Mouse (Mus musculus) embryonic facial prominence, embryonic 10.5 days (tissue): Measurements from ENCODE around the gene Ppp1r9b. TPM values are rescaled to one million over a fixed set of nuclear protein-coding genes. Genes with fewer than 3 reads are reported as not detected.

ENCODE experiments used
- DNase-seq: peaks from one replicate; pipeline ENCODE4 v3.0.0-alpha.2; 2017; ENCODE audit warnings: low spot score
- H3K27ac ChIP-seq: fragments of 300-500 bp; sonication (generic); replicated peaks from 2 replicates; pipeline ENCODE4 v1.5.1; 2016; ENCODE audit warnings: mild to moderate bottlenecking
- H3K27me3 ChIP-seq: fragments of 300-500 bp; sonication (generic); replicated peaks from 2 replicates; pipeline ENCODE4 v1.6.1; 2016; ENCODE audit warnings: low read depth, mild to moderate bottlenecking; ENCODE audit not compliant: poor library complexity, severe bottlenecking
- H3K36me3 ChIP-seq: fragments of 300-500 bp; sonication (generic); replicated peaks from 2 replicates; pipeline ENCODE4 v1.6.1; 2016; ENCODE audit warnings: mild to moderate bottlenecking, moderate library complexity
- H3K4me1 ChIP-seq: fragments of 300-500 bp; sonication (generic); 2 replicates; pipeline ENCODE4 v1.6.1; 2016
- H3K4me3 ChIP-seq: fragments of 300-500 bp; sonication (generic); 2 replicates; pipeline ENCODE4 v1.5.1; 2016; ENCODE audit warnings: mild to moderate bottlenecking, moderate library complexity
- H3K9me3 ChIP-seq: fragments of 300-500 bp; sonication (generic); 2 replicates; pipeline ENCODE4 v1.6.1; 2016; ENCODE audit warnings: mild to moderate bottlenecking
- WGBS: fragments of 180-500 bp; shearing (Covaris S2); methylation state at CpG from one replicate; pipeline ENCODE4 v1.1.7; 2016; 5-methylcytosine and 5-hydroxymethylcytosine counted together
- polyA plus RNA-seq: library from polyadenylated mRNA; unstranded; fragments of >200 nt; fragmentation: Nextera tagmentation; extraction: Ambion mirVana; gene quantifications from 2 replicates; pipeline ENCODE4 v1.2.1, GENCODE M21; 2016

The Ppp1r9b gene
- polyA plus RNA-seq, 1 experiment from 2014 or later = 9.4 TPM

- no peak overlapping the region for H3K4me3 ChIP-seq
- no peaks in the 10 kb centered on the region for H3K36me3 ChIP-seq
- H3K9me3 ChIP-seq = no peaks in the 10 kb centered on the region
- 72% methylated on average over 10 of the region's 10 CpGs for WGBS
- H3K27ac ChIP-seq = no peak overlapping the region
- peaks cover 20% of the 10 kb centered on the region for H3K27me3 ChIP-seq
- DNase-seq = no peak
- H3K4me1 ChIP-seq = peaks cover 18% of the 10 kb centered on the region
Observed at GRCm38 (mm10) chr11:95034902-95035301, 44.1 kb downstream of the Ppp1r9b start.

GRCm38 (mm10) chr11:95036521-95036920 is 45.7 kb downstream of the Ppp1r9b start:
- no peaks in the 10 kb centered on the region for H3K36me3 ChIP-seq
- peaks cover 27% of the 10 kb centered on the region for H3K27me3 ChIP-seq
- WGBS = 91% methylated on average over 5 of the region's 5 CpGs
- peaks cover 34% of the 10 kb centered on the region for H3K4me1 ChIP-seq
- no peak for DNase-seq
- H3K9me3 ChIP-seq = no peaks in the 10 kb centered on the region
- no peak overlapping the region for H3K4me3 ChIP-seq
- H3K27ac ChIP-seq = no peak overlapping the region

GRCm38 (mm10) chr11:95037306-95037705 is 46.5 kb downstream of the Ppp1r9b start:
- 72% methylated on average over 6 of the region's 6 CpGs for WGBS
- peaks cover 41% of the 10 kb centered on the region for H3K4me1 ChIP-seq
- no peak overlapping the region for H3K4me3 ChIP-seq
- H3K27me3 ChIP-seq = peaks cover 24% of the 10 kb centered on the region
- no peaks in the 10 kb centered on the region for H3K9me3 ChIP-seq
- H3K36me3 ChIP-seq = no peaks in the 10 kb centered on the region
- no peak overlapping the region for H3K27ac ChIP-seq
- no peak for DNase-seq

- peaks cover 17% of the 10 kb centered on the region for H3K27me3 ChIP-seq
- DNase-seq = no peak
- H3K9me3 ChIP-seq = no peaks in the 10 kb centered on the region
- peaks cover 38% of the 10 kb centered on the region for H3K4me1 ChIP-seq
- H3K4me3 ChIP-seq = no peak overlapping the region
- no peak overlapping the region for H3K27ac ChIP-seq
- WGBS = 76% methylated on average over 14 of the region's 14 CpGs
- no peaks in the 10 kb centered on the region for H3K36me3 ChIP-seq
Observed at GRCm38 (mm10) chr11:95038156-95038817, 47.5 kb downstream of the Ppp1r9b start.

- Histone ChIP-seq H3K27ac (no peak overlapping the region), H3K4me3 (no peak overlapping the region), H3K36me3 (no peaks in the 10 kb centered on the region), H3K4me1 (peaks cover 32% of the 10 kb centered on the region), H3K27me3 (peaks cover 12% of the 10 kb centered on the region), H3K9me3 (no peaks in the 10 kb centered on the region)
- DNase-seq = no peak
- WGBS = 82% methylated on average over 13 of the region's 13 CpGs
Observed at GRCm38 (mm10) chr11:95038818-95039655, 48.2 kb downstream of the Ppp1r9b start.

GRCm38 (mm10) chr11:95039766-95040165 is 48.9 kb downstream of the Ppp1r9b start:
- no peak for DNase-seq
- H3K36me3 ChIP-seq = peaks cover 1% of the 10 kb centered on the region; the same call in 1 of the 2 replicates
- WGBS = 84% methylated on average over 4 of the region's 4 CpGs
- H3K9me3 ChIP-seq = no peaks in the 10 kb centered on the region
- peaks cover 35% of the 10 kb centered on the region for H3K4me1 ChIP-seq
- H3K27me3 ChIP-seq = peaks cover 12% of the 10 kb centered on the region
- H3K27ac ChIP-seq = no peak overlapping the region
- H3K4me3 ChIP-seq = peak overlapping the region; percentile 85; the same call in 1 of the 2 replicates

GRCm38 (mm10) chr11:95040491-95041138 is 49.8 kb downstream of the Ppp1r9b start:
- Histone ChIP-seq H3K4me1 (peaks cover 35% of the 10 kb centered on the region), H3K27ac (peak overlapping the region; percentile 81), H3K27me3 (peaks cover 18% of the 10 kb centered on the region), H3K36me3 (peaks cover 9% of the 10 kb centered on the region), H3K4me3 (peak overlapping the region; percentile 85), H3K9me3 (no peaks in the 10 kb centered on the region)
- DNase-seq = peak; percentile 26
- under 1% methylated on average over 20 of the region's 20 CpGs for WGBS

GRCm38 (mm10) chr11:95041139-95041609 is 50.3 kb downstream of the Ppp1r9b start, which contains the start of gene Pdk2:
Gene Pdk2 (minus strand): TSS chr11:95041354.
- Histone ChIP-seq H3K36me3 (peaks cover 9% of the 10 kb centered on the region), H3K27me3 (peaks cover 18% of the 10 kb centered on the region), H3K4me1 (peaks cover 35% of the 10 kb centered on the region), H3K9me3 (no peaks in the 10 kb centered on the region), H3K27ac (peak within 1 kb of the TSS; percentile 81), H3K4me3 (peak within 1 kb of the TSS; percentile 85)
- under 1% methylated on average over 41 of the region's 41 CpGs for WGBS
- DNase-seq = peak; percentile 97

GRCm38 (mm10) chr11:95042096-95042495 is 51.3 kb downstream of the Ppp1r9b start:
- no peaks in the 10 kb centered on the region for H3K9me3 ChIP-seq
- peaks cover 9% of the 10 kb centered on the region for H3K36me3 ChIP-seq
- WGBS = under 1% methylated on average over 11 of the region's 11 CpGs
- H3K27ac ChIP-seq = peak overlapping the region; percentile 57
- DNase-seq = peak; percentile 81
- H3K4me1 ChIP-seq = peaks cover 35% of the 10 kb centered on the region
- peak overlapping the region; percentile 85 for H3K4me3 ChIP-seq
- H3K27me3 ChIP-seq = peaks cover 18% of the 10 kb centered on the region

GRCm38 (mm10) chr11:95043060-95043459 is 52.2 kb downstream of the Ppp1r9b start:
- Histone ChIP-seq H3K9me3 (no peaks in the 10 kb centered on the region), H3K4me3 (no peak overlapping the region), H3K27ac (no peak overlapping the region), H3K27me3 (peaks cover 18% of the 10 kb centered on the region), H3K36me3 (peaks cover 9% of the 10 kb centered on the region), H3K4me1 (peaks cover 35% of the 10 kb centered on the region)
- no peak for DNase-seq
- 89% methylated on average over 4 of the region's 4 CpGs for WGBS

GRCm38 (mm10) chr11:95043608-95044007 is 52.8 kb downstream of the Ppp1r9b start:
- Histone ChIP-seq H3K4me3 (no peak overlapping the region), H3K36me3 (peaks cover 9% of the 10 kb centered on the region), H3K4me1 (peaks cover 35% of the 10 kb centered on the region), H3K27ac (no peak overlapping the region), H3K9me3 (no peaks in the 10 kb centered on the region), H3K27me3 (peaks cover 18% of the 10 kb centered on the region)
- 56% methylated on average over 7 of the region's 7 CpGs for WGBS
- DNase-seq = no peak

- peaks cover 9% of the 10 kb centered on the region for H3K36me3 ChIP-seq
Observed at GRCm38 (mm10) chr11:95044185-95044870, 53.5 kb downstream of the Ppp1r9b start.

More at GRCm38 (mm10) chr11:95044185-95044870, 53.5 kb downstream of the Ppp1r9b start:
- peaks cover 15% of the 10 kb centered on the region for H3K27me3 ChIP-seq
- H3K27ac ChIP-seq = peak overlapping the region; percentile 14; the same call in 1 of the 2 replicates
- H3K9me3 ChIP-seq = no peaks in the 10 kb centered on the region
- 57% methylated on average over 13 of the region's 13 CpGs for WGBS
- DNase-seq = no peak
- peaks cover 31% of the 10 kb centered on the region for H3K4me1 ChIP-seq
- no peak overlapping the region for H3K4me3 ChIP-seq
